Mouse (Mus musculus): ENCODE data around the gene Palld. TPM values are rescaled to one million over a fixed set of nuclear protein-coding genes. Genes with fewer than 3 reads are reported as not detected.

Palld gene
- total RNA-seq, 1 experiment from 2014 or later = 0.70 TPM

DNA sequence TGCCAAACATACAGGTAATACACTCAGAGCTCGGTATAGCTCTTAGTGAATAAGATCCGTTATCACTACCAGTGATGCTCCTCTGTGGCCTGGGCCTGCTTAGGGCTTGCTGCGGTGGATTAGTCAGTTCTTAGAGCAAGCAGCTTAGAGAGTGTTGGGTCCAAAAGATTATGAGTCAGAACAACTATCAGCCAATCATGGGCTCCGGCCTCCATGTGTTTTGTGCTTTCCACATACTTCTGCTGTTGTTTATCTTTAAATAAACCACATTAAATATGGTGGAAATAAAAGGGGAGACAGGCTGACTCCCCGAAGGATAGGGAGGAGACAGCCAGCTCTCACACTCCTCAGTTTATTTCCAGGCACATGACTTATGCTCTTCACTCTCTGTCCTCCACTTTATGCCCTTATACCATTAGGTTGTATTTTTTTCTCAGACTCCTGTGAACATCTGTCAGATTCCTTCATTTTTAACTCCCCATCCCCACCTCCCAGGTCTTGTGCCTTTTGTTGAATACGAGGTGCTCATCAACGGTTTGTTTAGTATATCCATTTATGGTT is 119.5 kb downstream of the Palld start:
- no peak for ATAC-seq (ENCODE audit: extremely low read depth, insufficient number of reproducible peaks, low FRiP score, poor library complexity, severe bottlenecking)

DNA sequence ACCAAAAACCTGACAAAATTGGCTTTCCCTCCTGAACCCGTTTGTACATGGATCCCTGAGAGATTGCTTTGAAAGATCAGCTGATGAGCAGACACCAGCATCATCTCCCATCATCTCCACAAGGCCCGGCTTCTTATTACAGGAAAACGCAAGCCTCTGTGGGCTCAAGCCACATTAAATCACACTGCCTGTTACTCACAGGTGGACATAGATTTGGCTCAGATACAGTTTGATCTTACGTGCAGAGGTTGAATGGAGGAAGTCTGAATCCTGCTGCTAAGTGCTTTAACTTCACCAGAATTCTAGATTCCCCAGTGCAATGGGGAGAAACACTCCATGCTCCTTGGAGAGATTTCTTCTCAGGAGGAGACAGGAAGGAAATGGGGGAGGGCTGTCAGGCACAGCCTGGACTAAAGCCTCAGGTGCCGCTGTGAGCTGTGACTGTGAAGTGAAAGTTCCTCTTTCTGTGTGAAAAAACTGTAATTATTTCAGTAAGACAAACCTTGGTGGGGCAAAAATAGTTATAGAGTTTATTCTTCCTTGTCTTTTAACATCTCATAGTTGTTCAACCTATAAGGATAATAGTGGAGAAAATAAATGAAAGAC is 121.7 kb downstream of the Palld start:
- no peak for ATAC-seq (ENCODE audit: extremely low read depth, insufficient number of reproducible peaks, low FRiP score, poor library complexity, severe bottlenecking)

DNA sequence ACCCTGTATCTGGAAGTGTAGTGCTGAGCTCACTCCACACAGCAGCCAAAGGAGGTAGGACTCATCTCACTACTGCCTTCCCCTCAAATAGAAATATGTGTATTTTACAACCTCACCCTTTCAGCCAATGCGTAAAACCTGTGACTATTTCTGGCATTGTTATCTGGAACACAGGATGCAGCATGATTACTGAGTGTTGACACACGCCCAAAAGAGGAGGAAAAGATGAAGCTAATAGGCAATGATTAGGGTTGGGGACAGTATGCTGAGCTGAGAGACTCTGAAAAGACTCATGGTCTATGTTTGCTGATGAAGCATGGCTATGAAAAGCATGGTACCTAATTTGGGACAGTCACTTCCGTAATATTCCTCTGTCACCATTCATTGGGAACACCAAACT is 124.3 kb downstream of the Palld start:
- no peak for ATAC-seq (ENCODE audit: extremely low read depth, insufficient number of reproducible peaks, low FRiP score, poor library complexity, severe bottlenecking)

GRCm38 (mm10) chr8:61776560-61776959 is 125.9 kb downstream of the Palld start:
- no peak for ATAC-seq (ENCODE audit: extremely low read depth, insufficient number of reproducible peaks, low FRiP score, poor library complexity, severe bottlenecking)

- no peak for ATAC-seq (ENCODE audit: extremely low read depth, insufficient number of reproducible peaks, low FRiP score, poor library complexity, severe bottlenecking)
Observed at GRCm38 (mm10) chr8:61775936-61776335, 126.6 kb downstream of the Palld start.

GRCm38 (mm10) chr8:61774161-61774560 is 128.3 kb downstream of the Palld start:
- ATAC-seq (ENCODE audit: extremely low read depth, insufficient number of reproducible peaks, low FRiP score, poor library complexity, severe bottlenecking) = no peak

DNA sequence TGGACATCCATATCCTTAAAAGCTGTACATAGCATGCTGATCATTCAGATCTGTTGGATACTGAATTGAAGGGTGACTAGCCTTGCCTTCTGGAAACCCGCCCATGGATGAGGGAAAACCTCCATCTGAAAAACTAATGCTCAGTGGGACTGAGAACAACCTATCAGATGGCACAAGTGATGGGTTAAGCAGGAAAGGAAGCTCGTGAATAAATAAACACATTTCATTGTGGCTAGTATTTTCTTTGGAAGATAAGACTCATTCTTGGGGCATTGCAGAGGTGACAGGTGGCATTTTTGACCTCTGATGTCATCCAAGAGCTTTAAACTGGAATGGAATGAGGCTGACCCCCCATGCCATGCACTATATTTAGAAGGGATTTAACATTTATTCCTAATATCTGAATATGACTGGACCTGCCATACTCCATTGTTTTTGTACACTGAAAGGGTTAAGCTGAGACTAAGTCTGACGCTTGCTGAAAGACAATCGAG is 128.8 kb downstream of the Palld start:
- no peak for ATAC-seq (ENCODE audit: extremely low read depth, insufficient number of reproducible peaks, low FRiP score, poor library complexity, severe bottlenecking)

GRCm38 (mm10) chr8:61771328-61771727 is 131.2 kb downstream of the Palld start:
- no peak for ATAC-seq (ENCODE audit: extremely low read depth, insufficient number of reproducible peaks, low FRiP score, poor library complexity, severe bottlenecking)

GRCm38 (mm10) chr8:61769340-61769879 is 133.1 kb downstream of the Palld start:
- ATAC-seq (ENCODE audit: extremely low read depth, insufficient number of reproducible peaks, low FRiP score, poor library complexity, severe bottlenecking) = no peak

GRCm38 (mm10) chr8:61760190-61760578 is 142.3 kb downstream of the Palld start:
- ATAC-seq (ENCODE audit: extremely low read depth, insufficient number of reproducible peaks, low FRiP score, poor library complexity, severe bottlenecking) = no peak

- ATAC-seq (ENCODE audit: extremely low read depth, insufficient number of reproducible peaks, low FRiP score, poor library complexity, severe bottlenecking) = no peak
Observed at GRCm38 (mm10) chr8:61759327-61760189, 142.9 kb downstream of the Palld start.

- ATAC-seq (ENCODE audit: extremely low read depth, insufficient number of reproducible peaks, low FRiP score, poor library complexity, severe bottlenecking) = no peak
Observed at GRCm38 (mm10) chr8:61758686-61759326, 143.7 kb downstream of the Palld start.

- ATAC-seq (ENCODE audit: extremely low read depth, insufficient number of reproducible peaks, low FRiP score, poor library complexity, severe bottlenecking) = no peak
Observed at GRCm38 (mm10) chr8:61756971-61757965, 145.2 kb downstream of the Palld start.

GRCm38 (mm10) chr8:61755186-61755585 is 147.3 kb downstream of the Palld start:
- no peak for ATAC-seq (ENCODE audit: extremely low read depth, insufficient number of reproducible peaks, low FRiP score, poor library complexity, severe bottlenecking)

DNA sequence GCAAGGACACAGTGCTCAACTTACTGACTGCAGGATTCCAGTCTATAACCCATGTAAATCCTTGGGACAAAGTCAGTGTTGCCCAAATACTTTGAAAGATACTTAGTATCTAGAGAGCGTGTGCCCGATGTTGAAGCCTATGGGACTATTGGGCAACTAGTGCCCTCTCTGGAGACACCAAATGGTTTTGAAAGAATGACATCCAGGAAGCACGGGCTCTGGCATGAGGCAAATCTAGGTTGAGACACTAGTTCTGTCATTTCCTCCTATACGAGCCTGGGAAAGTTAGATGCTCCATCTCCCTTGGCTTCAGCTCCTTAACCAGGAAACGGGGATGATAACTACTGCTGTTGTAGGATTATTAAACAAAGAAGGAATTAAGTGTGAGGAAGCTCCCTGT is 155.4 kb downstream of the Palld start:
- no peak for ATAC-seq (ENCODE audit: extremely low read depth, insufficient number of reproducible peaks, low FRiP score, poor library complexity, severe bottlenecking)

DNA sequence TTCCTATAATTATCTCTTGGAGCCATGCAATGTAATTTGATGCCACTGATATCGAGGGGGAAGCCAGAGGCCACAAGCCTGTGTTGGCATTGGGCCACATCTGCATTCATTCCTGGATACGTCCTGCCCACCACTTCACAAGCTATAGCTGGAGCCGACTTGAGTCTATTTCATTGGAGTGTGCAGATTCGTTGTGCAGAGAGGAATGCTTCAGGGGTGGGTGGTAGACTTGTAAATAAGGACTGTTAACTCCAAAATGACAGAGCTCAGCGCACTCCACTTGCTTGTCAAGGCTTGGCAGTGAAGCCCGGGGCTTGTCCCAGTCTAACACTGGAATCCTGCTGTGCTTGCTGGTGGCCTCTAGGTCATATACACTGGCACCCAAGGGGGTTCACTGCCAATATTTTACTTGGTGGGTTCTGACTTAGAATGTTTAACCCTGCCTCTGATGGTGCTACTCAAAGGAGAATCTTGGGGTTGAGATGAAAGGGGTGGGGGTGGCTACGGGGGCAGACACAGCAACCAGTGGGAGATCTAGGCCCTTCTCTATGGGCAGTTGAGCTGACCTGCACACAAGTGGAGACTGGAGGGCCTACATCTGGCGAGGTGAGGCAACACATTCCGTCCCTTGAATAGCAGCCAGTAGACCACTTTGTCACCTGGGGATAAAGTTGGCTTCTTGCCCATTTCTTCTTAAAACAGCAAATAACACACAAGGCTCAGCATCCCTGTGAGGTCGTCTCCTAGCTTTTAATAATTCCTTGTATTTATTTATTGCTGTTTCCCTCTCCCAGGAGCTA is 157.1 kb downstream of the Palld start:
- ATAC-seq (ENCODE audit: extremely low read depth, insufficient number of reproducible peaks, low FRiP score, poor library complexity, severe bottlenecking) = no peak

GRCm38 (mm10) chr8:61743764-61744562 is 158.5 kb downstream of the Palld start:
- ATAC-seq (ENCODE audit: extremely low read depth, insufficient number of reproducible peaks, low FRiP score, poor library complexity, severe bottlenecking) = no peak

Measured in neutrophil, adult 5-6 weeks (primary cell).